Comparison of ENCODE assay signal across 23 mouse cellular contexts in the genomic region with DNA sequence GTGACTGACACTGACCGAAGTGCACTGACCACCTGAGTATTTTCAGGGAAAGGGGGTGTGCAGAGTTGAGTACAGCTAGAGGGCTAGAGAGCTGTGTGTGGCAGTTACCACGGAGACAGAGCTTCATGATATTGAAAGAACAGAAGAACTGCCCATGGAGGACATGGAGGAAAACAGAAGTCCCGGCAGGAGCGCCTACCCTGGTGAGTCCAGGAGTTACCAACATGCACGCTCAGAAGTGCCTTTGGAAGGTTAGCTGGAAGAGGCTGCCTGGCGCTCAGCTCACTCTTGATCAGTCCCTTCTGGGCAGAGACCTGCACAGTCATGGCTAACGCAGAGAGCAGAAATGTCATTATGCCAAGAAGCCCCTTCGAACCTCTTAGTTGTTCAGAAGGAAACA. TPM values are rescaled to one million over a fixed set of nuclear protein-coding genes. Genes with fewer than 3 reads are reported as not detected.
DNase-seq lines count a peak whose midpoint lies in the region; TF ChIP-seq lines count a peak whose summit lies in the region.
"Had no signal": no experiment of that assay in that cellular context is flagged by ENCODE, and none has a peak within 500 bp of the region (broad histone marks: within the 10 kb centered on the region; RNA-seq: fewer than 3 reads in every experiment).

No protein-coding gene starts in this region.

- H3K4me3 ChIP-seq in layer of hippocampus, adult 2 months: no peak overlapping the region
- H3K4me3 ChIP-seq: embryonic facial prominence, embryonic 13.5 days; erythroblast, embryonic 14.5 days; forebrain, embryonic 13.5 days; limb, embryonic 15.5 days had no signal

- no peak for TF ChIP-seq CTCF in layer of hippocampus, adult 2 months (conservative IDR thresholded peaks at IDR 0.05)

- DNase-seq in gastrocnemius, postnatal 10 days: peak; percentile 3
- no peak for DNase-seq in gastrocnemius, adult 18-20 months (ENCODE audit: low spot score)
- no peak for DNase-seq in layer of hippocampus, adult 2 months (ENCODE audit: low spot score in 2 of 2)
- no peak for DNase-seq in layer of hippocampus, adult 9-11 months
- DNase-seq in right cerebral cortex, postnatal 10 days (ENCODE audit: low spot score in 2 of 2): peak; percentile 15 to 20
- DNase-seq in right cerebral cortex, postnatal 36 days (ENCODE audit: low spot score in 2 of 2): no peak
- peak; percentile 1 for DNase-seq in testis, postnatal 14 days (ENCODE audit: low spot score)
- DNase-seq: adrenal gland, postnatal 10 days; embryo, embryonic 11 days; left cerebral cortex, postnatal 4 days; lung, embryonic 14.5 days; midbrain, embryonic 14.5 days; thymus, postnatal 36 days had no signal

- 0 out of 2 replicates have a peak overlapping the region, but pooled peaks have one; percentile 29 for H3K27ac ChIP-seq in layer of hippocampus, adult 2 months
- H3K27ac ChIP-seq: embryonic facial prominence, embryonic 13.5 days; forebrain, embryonic 13.5 days; hindbrain, postnatal 0 days; limb, embryonic 15.5 days; liver, embryonic 14.5 days had no signal

RNA-seq across cellular contexts. Expression of gene Gm49027, which starts 4.8 kb away (rescaled TPM):
- 1 to 10 TPM in 1 of 2 experiments, not detected in 1; 1.1 TPM for total RNA-seq in gastrocnemius, postnatal 10 days (2021)
- under 1 TPM in 1 of 2 experiments, not detected in 1; 0.43 TPM for total RNA-seq in gastrocnemius, adult 18-20 months (2021)
- 1 to 10 TPM; 4.9 to 8.6 TPM for total RNA-seq in layer of hippocampus, adult 2 months (2021)
- total RNA-seq: megakaryocyte-erythroid progenitor cell, adult 5-6 weeks had no signal

RNA-seq across cellular contexts. Expression of gene Diablo, which starts 6.1 kb away (rescaled TPM):
- 10 to 100 TPM; 36.9 to 38.8 TPM for total RNA-seq in gastrocnemius, postnatal 10 days (2021)
- total RNA-seq in gastrocnemius, adult 18-20 months (2021): 10 to 100 TPM; 35.7 to 45.1 TPM
- total RNA-seq in layer of hippocampus, adult 2 months (2021): 10 to 100 TPM; 33.3 to 35.4 TPM

RNA-seq across cellular contexts. Expression of gene B3gnt4, which starts 19.8 kb away (rescaled TPM):
- total RNA-seq in gastrocnemius, postnatal 10 days (2021): not detected
- total RNA-seq in gastrocnemius, adult 18-20 months (2021): under 1 TPM in 1 of 2 experiments, not detected in 1; 0.16 TPM
- 1 to 10 TPM; 1.2 TPM for total RNA-seq in layer of hippocampus, adult 2 months (2021)
- total RNA-seq: gastrocnemius, postnatal 4 days had no signal

RNA-seq across cellular contexts. Expression of gene Il31, which starts 40.8 kb away (rescaled TPM):
- not detected for total RNA-seq in gastrocnemius, postnatal 10 days (2021)
- total RNA-seq in gastrocnemius, adult 18-20 months (2021): not detected
- not detected for total RNA-seq in layer of hippocampus, adult 2 months (2021)
- total RNA-seq: adrenal gland, postnatal 10 days; gastrocnemius, postnatal 4 days; hindbrain, postnatal 0 days; left cerebral cortex, adult 18-20 months; left cerebral cortex, postnatal 4 days; megakaryocyte-erythroid progenitor cell, adult 5-6 weeks; MEL had no signal

RNA-seq across cellular contexts. Expression of gene Lrrc43, which starts 41.0 kb away (rescaled TPM):
- total RNA-seq in gastrocnemius, postnatal 10 days (2021): not detected
- not detected for total RNA-seq in gastrocnemius, adult 18-20 months (2021)
- 1 to 10 TPM in 1 of 2 experiments, under 1 TPM in 1; 0.39 to 1.0 TPM for total RNA-seq in layer of hippocampus, adult 2 months (2021)
- total RNA-seq: adrenal gland, postnatal 10 days; gastrocnemius, postnatal 4 days; megakaryocyte-erythroid progenitor cell, adult 5-6 weeks; MEL had no signal

Comparison
In these comparisons a context has a peak if more than half of its experiments do, and no peak if none do; other contexts are left out.
1. DNase-seq: peak in gastrocnemius, postnatal 10 days (single experiment), right cerebral cortex, postnatal 10 days (2 of 2) and testis, postnatal 14 days (single experiment); none in gastrocnemius, adult 18-20 months (single experiment), layer of hippocampus, adult 2 months (0 of 2), layer of hippocampus, adult 9-11 months (single experiment) and right cerebral cortex, postnatal 36 days (0 of 2).